Mouse (Mus musculus): ENCODE measurements around the gene Unc119. TPM values are rescaled to one million over a fixed set of nuclear protein-coding genes. Genes with fewer than 3 reads are reported as not detected.

The Unc119 gene
- 10 to 100 TPM; 10.1 to 16.2 TPM for total RNA-seq (2021)
- long read RNA-seq, experiment 1, transcript Unc119-201 (5 exons, 1,329 nt): major isoform, 42 of 43 reads
- long read RNA-seq, experiment 1, partial matches to known transcripts: 0 of 43 reads
- long read RNA-seq, experiment 1, other reads (novel, unspliced or antisense): 1 of 43 reads
- long read RNA-seq, experiment 2, transcript Unc119-201 (5 exons, 1,329 nt): major isoform, 30 of 34 reads
- long read RNA-seq, experiment 2, partial matches to known transcripts: 1 of 34 reads
- long read RNA-seq, experiment 2, other reads (novel, unspliced or antisense): 2 of 34 reads

- intact Hi-C loops (cut with DNase I): loop anchor here (2.0 kb wide), 1 partner anchor 79 kb away; no protein-coding TSS in a partner anchor
- DNase-seq: peak; percentile 62 to 63
Observed at GRCm38 (mm10) chr11:78343381-78344327, at the start of gene Unc119. Gene Unc119, plus strand, starts transcription at chr11:78343482.

DNA sequence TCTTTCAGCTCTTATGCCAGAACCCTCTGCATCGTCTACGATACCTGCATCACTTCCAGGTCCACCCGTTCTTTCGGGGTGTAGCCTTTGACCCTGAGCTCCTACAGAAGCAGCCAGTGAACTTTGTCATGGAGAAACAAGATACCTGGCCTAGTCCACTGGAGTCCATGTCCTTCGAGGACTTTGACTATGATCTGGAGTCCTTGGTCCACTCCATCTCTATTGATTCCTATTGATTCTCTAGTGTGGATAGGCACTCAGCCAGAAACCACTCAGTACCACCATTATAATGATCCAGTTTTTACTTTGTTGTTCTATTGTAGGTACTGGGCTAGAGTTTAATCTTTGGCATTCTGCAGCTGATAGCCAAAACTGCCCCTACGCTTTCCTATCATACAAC lies 48.7 kb upstream of the Unc119 start:
- intact Hi-C loops (cut with DNase I): no loop called here

DNA sequence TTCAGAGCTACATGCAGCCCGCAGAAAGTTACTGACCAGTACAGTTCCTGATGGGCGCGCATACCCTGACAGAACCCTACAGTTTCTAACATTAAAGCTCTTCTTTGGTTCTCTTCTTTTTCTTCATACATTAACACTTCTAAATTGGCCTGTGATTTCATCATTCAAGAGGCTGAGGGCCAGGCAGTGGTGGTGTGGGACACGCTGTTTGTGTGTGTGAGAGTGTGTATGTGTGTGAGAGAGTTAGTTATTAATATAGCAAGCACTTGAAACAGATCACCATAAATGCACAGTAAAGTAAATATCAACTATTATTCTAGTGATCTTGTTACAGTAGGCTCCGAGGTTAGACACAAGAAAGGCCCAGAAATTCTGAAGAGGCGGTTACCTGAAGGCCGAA lies 42.4 kb upstream of the Unc119 start:
- intact Hi-C loops (cut with DNase I): no loop called here

More for the DNA sequence above, 48.7 kb upstream of the Unc119 start:
- no peak for DNase-seq

DNA sequence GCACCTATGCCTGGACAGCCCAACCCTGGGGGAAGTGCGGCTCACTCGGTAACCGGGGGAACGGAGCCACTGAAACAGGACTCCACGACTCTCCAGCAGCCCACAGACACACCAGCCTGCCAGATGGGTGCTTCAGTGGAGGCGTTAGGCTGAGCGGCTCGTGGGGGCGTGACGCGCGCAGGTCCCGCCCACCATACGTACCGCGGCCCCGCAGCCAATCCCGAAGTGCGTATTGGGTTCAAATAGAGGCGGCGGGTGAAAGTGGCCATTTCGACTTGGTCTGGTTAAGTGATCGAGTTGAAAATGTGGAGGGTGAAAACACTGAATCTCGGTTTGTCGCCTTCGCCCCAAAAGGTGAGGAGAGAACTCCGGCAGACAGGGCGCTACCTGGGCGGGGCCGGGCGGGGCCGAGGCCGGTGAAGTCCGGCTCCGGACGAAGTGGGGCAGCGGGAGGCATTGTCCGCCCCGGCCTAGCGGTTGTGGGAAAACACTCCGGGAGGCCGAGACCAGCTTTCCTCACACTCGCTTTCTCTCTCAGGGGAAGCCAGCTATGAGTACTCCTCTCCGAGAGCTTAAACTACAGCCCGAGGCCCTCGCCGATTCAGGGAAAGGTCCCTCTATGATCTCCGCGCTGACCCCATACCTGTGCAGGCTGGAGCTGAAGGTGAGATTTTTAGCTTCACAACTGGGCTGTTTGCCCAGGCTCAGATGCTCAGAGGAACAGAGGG lies 41.8 kb upstream of the Unc119 start, which contains the start of gene Spag5:
Spag5 (plus strand) TSS at position 173 of the 728 bp plus-strand sequence.
- intact Hi-C loops (cut with DNase I): loop anchor here (2.0 kb wide), 1 partner anchor 23 kb away; no protein-coding TSS in a partner anchor
- DNase-seq: peak; percentile 85 to 88

More for the DNA sequence above, 42.4 kb upstream of the Unc119 start:
- DNase-seq: no peak

GRCm38 (mm10) chr11:78305272-78305671 lies 38.0 kb upstream of the Unc119 start:
- no peak for DNase-seq
- intact Hi-C loops (cut with DNase I): no loop called here

DNA sequence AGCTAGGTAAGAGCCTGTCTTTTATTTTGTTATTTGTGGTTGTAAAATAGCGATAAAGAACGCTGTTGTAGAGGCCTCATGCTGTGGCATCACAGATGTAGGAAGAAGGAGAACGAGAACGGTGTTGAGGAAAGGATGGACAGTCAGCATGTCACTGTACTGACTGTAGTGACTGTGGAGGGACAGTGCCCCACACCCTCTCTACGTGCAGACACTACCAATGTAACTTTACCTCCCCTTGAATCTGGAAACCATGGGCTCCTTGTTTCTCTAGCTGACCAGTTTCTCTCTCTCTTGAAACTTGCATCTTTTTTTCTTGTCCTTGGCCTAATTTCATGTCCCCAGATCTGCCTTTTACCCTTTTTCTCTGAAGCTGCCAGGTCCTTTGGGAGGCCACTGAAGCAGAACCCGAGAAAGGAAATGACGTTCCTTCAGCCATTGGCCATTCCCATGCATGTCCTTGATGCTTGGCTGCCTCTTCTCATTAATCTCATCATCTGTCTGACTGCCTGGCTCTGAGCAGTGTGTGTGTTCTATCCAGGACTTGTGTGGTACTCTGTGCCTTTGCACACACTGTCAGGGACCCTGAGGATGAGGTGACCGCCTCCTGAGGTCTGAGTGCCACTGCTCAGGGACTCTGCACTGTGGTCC lies 32.3 kb upstream of the Unc119 start:
- intact Hi-C loops (cut with DNase I): no loop called here
- DNase-seq: no peak

- DNase-seq: no peak
- intact Hi-C loops (cut with DNase I): no loop called here
Observed at GRCm38 (mm10) chr11:78313662-78314061, 29.6 kb upstream of the Unc119 start.

DNA sequence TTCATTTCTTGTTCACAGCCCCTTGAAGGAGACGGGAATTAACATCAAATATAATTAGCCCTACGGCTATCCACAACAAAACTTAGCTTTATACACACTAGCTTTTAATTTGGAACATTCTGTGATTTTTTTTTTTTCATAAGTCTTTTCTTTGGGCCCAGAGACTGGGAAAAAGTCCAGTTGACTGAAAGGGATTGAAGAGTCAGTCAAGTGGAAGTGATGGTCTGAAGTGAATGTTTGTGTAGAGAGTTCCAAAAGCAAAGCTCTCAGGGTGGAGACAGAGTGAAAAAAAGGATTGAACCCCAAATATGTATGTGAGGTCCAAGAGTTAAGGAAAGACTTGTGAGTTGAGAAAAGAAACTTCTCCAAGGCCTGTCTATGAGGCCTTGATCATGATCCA lies 24.9 kb upstream of the Unc119 start:
- intact Hi-C loops (cut with DNase I): no loop called here

DNA sequence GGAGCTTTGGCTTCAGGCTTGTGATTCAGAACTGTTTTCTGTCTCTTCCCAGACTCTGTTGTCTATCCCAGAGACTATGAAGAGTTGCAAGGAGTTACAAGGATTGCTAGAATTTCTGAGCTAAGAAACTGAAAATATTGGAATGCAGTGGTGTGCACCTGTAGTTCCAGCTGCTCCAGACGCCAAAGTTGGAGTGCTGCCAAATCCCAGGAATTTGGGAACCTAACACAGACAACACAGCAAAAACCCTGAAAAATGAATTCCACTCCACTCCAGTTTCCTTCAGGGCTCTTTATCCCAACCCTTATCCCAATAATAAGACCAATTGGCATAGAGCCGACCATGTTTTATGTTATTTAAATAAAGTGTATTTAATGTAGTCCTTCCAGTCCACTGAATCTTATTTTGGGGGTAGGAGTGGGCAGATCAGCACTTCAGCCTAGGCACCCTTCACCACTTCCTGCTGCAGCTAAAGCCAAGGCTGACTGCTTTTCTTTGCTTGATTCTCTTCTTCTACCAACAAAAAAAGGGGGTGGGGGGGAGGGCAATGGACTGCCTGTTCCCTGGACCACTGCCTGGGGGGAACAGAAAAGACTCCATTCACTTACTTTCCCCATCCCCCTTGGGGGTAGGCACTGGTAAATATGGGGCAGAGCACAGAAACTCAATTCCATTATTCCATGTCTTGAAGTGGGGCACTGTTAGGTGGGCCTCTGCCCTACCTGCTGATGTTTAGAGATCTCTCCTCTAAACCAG lies 21.0 kb upstream of the Unc119 start:
- DNase-seq: no peak
- intact Hi-C loops (cut with DNase I): no loop called here

More for the DNA sequence above, 24.9 kb upstream of the Unc119 start:
- DNase-seq: no peak

GRCm38 (mm10) chr11:78322860-78323259 lies 20.4 kb upstream of the Unc119 start, which contains the start of gene Aldoc:
Gene Aldoc, plus strand, starts transcription at chr11:78322968.
- DNase-seq: peak in 1 of 2 experiments; percentile 54
- intact Hi-C loops (cut with DNase I): no loop called here

- intact Hi-C loops (cut with DNase I): loop anchor here (2.0 kb wide), 1 partner anchor 21 kb away; no protein-coding TSS in a partner anchor
- DNase-seq: no peak
Observed at GRCm38 (mm10) chr11:78324000-78324785, 19.1 kb upstream of the Unc119 start.

DNA sequence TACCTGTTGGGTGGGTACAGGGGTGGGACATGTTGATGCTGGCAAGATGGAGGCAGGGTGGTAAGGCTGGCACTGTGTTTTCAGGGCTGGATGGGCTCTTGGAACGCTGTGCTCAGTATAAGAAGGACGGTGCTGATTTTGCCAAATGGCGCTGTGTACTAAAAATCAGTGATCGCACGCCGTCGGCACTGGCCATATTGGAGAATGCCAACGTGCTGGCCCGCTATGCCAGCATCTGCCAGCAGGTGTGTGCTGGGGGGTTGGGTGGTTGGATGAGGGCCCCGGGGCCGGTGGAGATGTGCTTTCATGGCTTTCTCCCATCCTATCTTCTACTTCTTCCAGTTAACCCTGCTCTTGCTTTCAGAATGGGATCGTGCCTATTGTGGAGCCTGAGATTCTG lies 18.3 kb upstream of the Unc119 start:
- no peak for DNase-seq

GRCm38 (mm10) chr11:78327215-78327614 lies 16.1 kb upstream of the Unc119 start:
- intact Hi-C loops (cut with DNase I): no loop called here
- DNase-seq: no peak

More for the DNA sequence above, 18.3 kb upstream of the Unc119 start:
- intact Hi-C loops (cut with DNase I): loop anchor here (2.0 kb wide), 1 partner anchor 22 kb away; no protein-coding TSS in a partner anchor

DNA sequence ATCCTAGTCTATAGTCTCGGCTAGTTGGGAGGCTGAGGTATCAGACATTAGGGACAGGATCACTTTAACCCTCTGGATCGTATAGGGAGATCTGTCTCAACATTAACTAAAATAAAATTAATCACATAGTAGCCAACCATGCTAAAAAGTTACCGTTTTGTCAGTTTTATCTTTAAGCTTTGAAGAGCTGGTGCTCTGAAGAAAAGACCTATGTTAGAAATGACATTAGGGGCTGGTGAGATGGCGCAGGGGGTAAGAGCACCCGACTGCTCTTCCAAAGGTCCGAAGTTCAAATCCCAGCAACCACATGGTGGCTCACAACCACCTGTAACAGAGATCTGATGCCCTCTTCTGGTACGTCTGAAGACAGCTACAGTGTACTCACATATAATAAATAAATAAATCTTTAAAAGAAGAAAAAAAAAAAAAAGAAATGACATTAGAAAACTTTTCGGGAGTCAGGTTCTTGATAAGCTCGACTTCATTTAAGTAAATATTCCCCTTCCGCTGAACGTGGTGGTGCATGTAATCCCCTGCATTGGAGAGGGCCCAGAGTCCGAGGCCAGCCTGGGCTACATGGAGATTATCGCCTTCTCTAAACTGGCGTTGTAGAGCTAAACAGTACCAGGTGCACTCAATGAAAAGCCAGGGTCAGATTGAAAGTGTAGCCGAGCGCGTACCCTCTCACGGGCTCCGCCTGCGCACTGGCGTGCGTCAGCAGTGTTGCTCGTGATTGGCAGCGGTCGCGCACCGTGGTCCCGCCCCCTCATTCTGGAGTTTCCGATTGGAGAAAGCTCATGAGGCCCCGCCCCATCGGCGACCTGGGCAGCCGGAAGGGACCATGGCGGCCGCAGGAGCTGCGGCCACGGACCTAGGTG lies 15.4 kb upstream of the Unc119 start, which contains the start of gene Pigs:
Pigs (plus strand) TSS at position 782 of the 878 bp plus-strand sequence.
- DNase-seq: peak; percentile 92 to 97
- intact Hi-C loops (cut with DNase I): no loop called here

DNA sequence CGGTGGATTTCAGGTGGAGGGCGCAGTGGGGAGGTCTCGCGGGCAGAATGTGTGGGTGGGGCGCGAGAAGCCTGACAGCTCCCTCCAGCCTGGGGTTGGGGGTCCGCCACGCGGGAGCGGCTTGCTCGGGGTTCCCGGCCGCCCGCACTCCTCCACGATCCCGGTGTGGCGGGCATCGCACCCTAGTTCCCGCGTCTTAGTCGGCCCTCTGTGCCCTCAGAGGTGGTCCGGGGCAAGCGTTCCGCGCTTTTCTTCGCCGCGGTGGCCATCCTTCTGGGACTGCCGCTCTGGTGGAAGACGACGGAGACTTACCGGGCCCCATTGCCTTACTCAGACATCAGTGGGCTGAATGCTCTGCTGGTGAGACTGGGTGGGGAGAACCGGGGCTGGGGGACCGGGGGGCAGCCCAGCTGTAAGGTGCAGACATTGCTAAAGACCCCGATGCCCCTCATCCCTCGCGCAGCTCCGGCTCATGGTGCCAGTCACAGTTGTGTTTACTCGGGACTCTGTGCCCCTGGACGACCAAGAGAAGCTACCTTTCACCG lies 14.7 kb upstream of the Unc119 start:
- no peak for DNase-seq
- intact Hi-C loops (cut with DNase I): no loop called here

- intact Hi-C loops (cut with DNase I): no loop called here
- no peak for DNase-seq
Observed at GRCm38 (mm10) chr11:78332676-78333075, 10.6 kb upstream of the Unc119 start.

DNA sequence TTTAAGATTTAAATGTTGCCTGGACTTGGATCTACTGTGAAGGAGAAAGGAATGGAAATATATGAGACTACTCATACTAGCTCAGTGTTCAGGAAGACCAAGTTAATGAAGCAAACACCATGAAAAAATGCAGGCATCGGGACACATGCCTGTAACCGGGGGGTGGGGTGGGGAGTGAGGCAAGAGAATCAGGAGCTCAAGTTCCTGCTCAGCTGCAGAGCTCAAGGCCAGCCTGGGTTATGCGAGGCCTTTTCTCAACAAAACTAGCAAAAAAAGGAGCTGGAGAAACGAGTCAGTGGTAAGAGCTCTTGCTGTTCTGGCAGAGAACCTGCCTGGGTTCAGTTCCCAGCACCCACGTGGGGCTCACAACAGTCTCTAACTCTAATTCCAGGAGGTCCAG lies 9.3 kb upstream of the Unc119 start:
- no peak for DNase-seq
- intact Hi-C loops (cut with DNase I): no loop called here
